Mouse (Mus musculus): Measurements from ENCODE around the gene Trpv3.

The Trpv3 gene

GRCm38 (mm10) chr11:73267267-73267666, at the start of gene Trpv3:
Trpv3 (plus strand) TSS chr11:73267388.
- DNase-seq (ENCODE audit: low spot score) = no peak

- DNase-seq (ENCODE audit: low spot score) = no peak
These were observed 47.5 kb upstream of the Trpv3 start for GRCm38 (mm10) chr11:73219671-73220070.

- no peak for DNase-seq (ENCODE audit: low spot score)
These were observed 46.5 kb upstream of the Trpv3 start for GRCm38 (mm10) chr11:73220651-73221050.

GRCm38 (mm10) chr11:73222846-73223245, 44.3 kb upstream of the Trpv3 start:
- DNase-seq (ENCODE audit: low spot score) = no peak

GRCm38 (mm10) chr11:73223966-73224365, 43.2 kb upstream of the Trpv3 start:
- DNase-seq (ENCODE audit: low spot score) = peak; percentile 20

- no peak for DNase-seq (ENCODE audit: low spot score)
These were observed 41.3 kb upstream of the Trpv3 start for GRCm38 (mm10) chr11:73225856-73226255.

- DNase-seq (ENCODE audit: low spot score) = no peak
These were observed 38.3 kb upstream of the Trpv3 start for GRCm38 (mm10) chr11:73228881-73229280.

- no peak for DNase-seq (ENCODE audit: low spot score)
These were observed 37.1 kb upstream of the Trpv3 start for GRCm38 (mm10) chr11:73230081-73230480.

- DNase-seq (ENCODE audit: low spot score) = no peak
These were observed 34.7 kb upstream of the Trpv3 start for GRCm38 (mm10) chr11:73232513-73232912.

GRCm38 (mm10) chr11:73233992-73234391, 33.2 kb upstream of the Trpv3 start, which contains the start of gene Trpv1:
Trpv1 (plus strand) TSS chr11:73234292.
- no peak for DNase-seq (ENCODE audit: low spot score)

GRCm38 (mm10) chr11:73235990-73236701, 31.0 kb upstream of the Trpv3 start:
- no peak for DNase-seq (ENCODE audit: low spot score)

- DNase-seq (ENCODE audit: low spot score) = no peak
These were observed 30.5 kb upstream of the Trpv3 start for GRCm38 (mm10) chr11:73236731-73237130.

- DNase-seq (ENCODE audit: low spot score) = no peak
These were observed 25.0 kb upstream of the Trpv3 start for GRCm38 (mm10) chr11:73242199-73242598.

- DNase-seq (ENCODE audit: low spot score) = no peak
These were observed 24.4 kb upstream of the Trpv3 start for GRCm38 (mm10) chr11:73242777-73243176.

GRCm38 (mm10) chr11:73257362-73257945, 9.7 kb upstream of the Trpv3 start:
- no peak for DNase-seq (ENCODE audit: low spot score)

- DNase-seq (ENCODE audit: low spot score) = no peak
These were observed 8.5 kb upstream of the Trpv3 start for GRCm38 (mm10) chr11:73258664-73259063.

- DNase-seq (ENCODE audit: low spot score) = no peak
These were observed 6.7 kb upstream of the Trpv3 start for GRCm38 (mm10) chr11:73260457-73260856.

- no peak for DNase-seq (ENCODE audit: low spot score)
These were observed 5.8 kb upstream of the Trpv3 start for GRCm38 (mm10) chr11:73261385-73261784.

- no peak for DNase-seq (ENCODE audit: low spot score)
These were observed 7.6 kb downstream of the Trpv3 start for GRCm38 (mm10) chr11:73274821-73275220.

GRCm38 (mm10) chr11:73280710-73281109, 13.5 kb downstream of the Trpv3 start:
- no peak for DNase-seq (ENCODE audit: low spot score)

- DNase-seq (ENCODE audit: low spot score) = no peak
These were observed 14.4 kb downstream of the Trpv3 start for GRCm38 (mm10) chr11:73281528-73282027.

- DNase-seq (ENCODE audit: low spot score) = no peak
These were observed 16.2 kb downstream of the Trpv3 start for GRCm38 (mm10) chr11:73283369-73283768.

- DNase-seq (ENCODE audit: low spot score) = no peak
These were observed 16.7 kb downstream of the Trpv3 start for GRCm38 (mm10) chr11:73283926-73284325.

GRCm38 (mm10) chr11:73284351-73284750, 17.2 kb downstream of the Trpv3 start:
- no peak for DNase-seq (ENCODE audit: low spot score)
